Mouse (Mus musculus) CH12.LX (cell line): ENCODE measurements at regions not wholly inside any gene's neighbourhood (a gene's known extent, or its start where the extent isn't known, plus 50 kb on each side); places are given as distances from the start of the nearest gene placed in this dataset.
"Not testable (repeated sequence)": the region's sequence is repeated elsewhere in the genome, so short reads cannot be mapped to it uniquely, and the experiment has no call there.

ENCODE experiments used
- DNase-seq: peaks from one replicate; pipeline ENCODE4 v3.0.0-alpha.2; 2013; ENCODE audit errors: extremely low read depth
- H3K27ac ChIP-seq: 2 replicates; pipeline ENCODE4 v1.5.1; 2012; ENCODE audit warnings: low read depth, mild to moderate bottlenecking, control low read depth, moderate library complexity; ENCODE audit not compliant: insufficient read depth
- H3K27me3 ChIP-seq: replicated peaks from 2 replicates; pipeline ENCODE3; 2012; ENCODE audit warnings: inconsistent platforms
- H3K36me3 ChIP-seq, 2 experiments: replicated peaks in 1 of 2; 2 replicates each; pipeline versions ENCODE3 to v1.6.1; 2012; ENCODE audit warnings: inconsistent platforms in 1 of 2, low read length in 1 of 2, mild to moderate bottlenecking in 1 of 2, mixed read lengths in 1 of 2, moderate library complexity in 1 of 2; ENCODE audit not compliant: control insufficient read depth in 1 of 2, insufficient read depth in 1 of 2
- H3K4me1 ChIP-seq, 2 experiments: 2 replicates each; pipeline ENCODE4 v1.6.1; 2012; ENCODE audit warnings: inconsistent platforms in 1 of 2, moderate library complexity in 1 of 2; ENCODE audit not compliant: insufficient read depth in 2 of 2, control insufficient read depth in 1 of 2
- H3K4me2 ChIP-seq: 2 replicates; pipeline ENCODE4 v1.6.1; 2012; ENCODE audit warnings: low read depth, mild to moderate bottlenecking, control low read depth; ENCODE audit not compliant: poor library complexity, insufficient read depth, severe bottlenecking
- H3K4me3 ChIP-seq, 3 experiments: fragments of 150-350 bp in 1 of 3; sonication (generic) in 1 of 3; replicated peaks in 1 of 3; 2 replicates each; pipeline versions ENCODE3 to v1.5.1; 2011 to 2012; ENCODE audit warnings: low read depth in 2 of 3, low read length in 2 of 3, mild to moderate bottlenecking in 2 of 3, moderate library complexity in 2 of 3, control low read depth in 1 of 3, improper control_type of control experiment in 1 of 3, inconsistent platforms in 1 of 3, mixed read lengths in 1 of 3; ENCODE audit not compliant: poor library complexity in 1 of 3
- H3K79me2 ChIP-seq: replicated peaks from 2 replicates; pipeline ENCODE4 v1.6.1; 2012; ENCODE audit warnings: mild to moderate bottlenecking, moderate library complexity; ENCODE audit not compliant: control insufficient read depth, poor library complexity, insufficient read depth, severe bottlenecking; ENCODE audit errors: extremely low read depth
- H3K9ac ChIP-seq: 2 replicates; pipeline ENCODE4 v1.6.1; 2012; ENCODE audit warnings: low read depth, mild to moderate bottlenecking, control low read depth, moderate library complexity; ENCODE audit not compliant: insufficient read depth
- H3K9me3 ChIP-seq: replicated peaks from 2 replicates; pipeline ENCODE3; 2012; ENCODE audit warnings: low read length, inconsistent platforms, mixed read lengths
- CHD1 ChIP-seq: IDR thresholded peaks from 2 replicates; pipeline ENCODE4 v1.6.1; 2012; ENCODE audit warnings: low read depth, low read length, improper control_type of control experiment, inconsistent platforms
- CTCF ChIP-seq, 2 experiments: IDR thresholded peaks in 1 of 2; conservative IDR thresholded peaks in 1 of 2; 2 replicates each; pipeline ENCODE4 v1.5.1; 2011 to 2012; ENCODE audit warnings: low read depth in 2 of 2, low read length in 2 of 2, improper control_type of control experiment in 1 of 2, inconsistent platforms in 1 of 2, mild to moderate bottlenecking in 1 of 2, moderate library complexity in 1 of 2
- E2F4 ChIP-seq: IDR thresholded peaks from 2 replicates; pipeline ENCODE4 v1.6.1; 2011; ENCODE audit warnings: low read depth, low read length, improper control_type of control experiment; ENCODE audit not compliant: insufficient replicate concordance
- ELF1 ChIP-seq: IDR thresholded peaks from 2 replicates; pipeline ENCODE4 v1.6.1; 2014; ENCODE audit warnings: low read depth, mild to moderate bottlenecking, inconsistent platforms, low read length, improper control_type of control experiment
- EP300 ChIP-seq: IDR thresholded peaks from 2 replicates; pipeline ENCODE4 v1.6.1; 2011; ENCODE audit warnings: low read length, improper control_type of control experiment
- ETS1 ChIP-seq: conservative IDR thresholded peaks from 2 replicates; pipeline ENCODE4 v1.6.1; 2012; ENCODE audit warnings: low read depth, mild to moderate bottlenecking, inconsistent platforms, low read length, improper control_type of control experiment, moderate library complexity
- IRF4 ChIP-seq: IDR thresholded peaks from 2 replicates; pipeline ENCODE4 v1.6.1; 2014; ENCODE audit warnings: low read depth, mild to moderate bottlenecking, inconsistent platforms, low read length, improper control_type of control experiment
- JUND ChIP-seq: conservative IDR thresholded peaks from 2 replicates; pipeline ENCODE4 v1.6.1; 2011; ENCODE audit warnings: low read depth, low read length, improper control_type of control experiment
- KAT2A ChIP-seq: IDR thresholded peaks from 2 replicates; pipeline ENCODE4 v1.6.1; 2012; ENCODE audit warnings: low read length, improper control_type of control experiment, inconsistent platforms; ENCODE audit not compliant: insufficient replicate concordance
- MAX ChIP-seq: IDR thresholded peaks from 2 replicates; pipeline ENCODE4 v1.6.1; 2011; ENCODE audit warnings: low read length, improper control_type of control experiment
- MAZ ChIP-seq: IDR thresholded peaks from 2 replicates; pipeline ENCODE4 v1.6.1; 2012; ENCODE audit warnings: low read depth, mild to moderate bottlenecking, inconsistent platforms, low read length, improper control_type of control experiment, moderate library complexity
- MEF2A ChIP-seq: IDR thresholded peaks from 2 replicates; pipeline ENCODE4 v1.6.1; 2014; ENCODE audit warnings: low read depth, mild to moderate bottlenecking, inconsistent platforms, low read length, improper control_type of control experiment, borderline replicate concordance
- MXI1 ChIP-seq: IDR thresholded peaks from 2 replicates; pipeline ENCODE4 v1.6.1; 2011; ENCODE audit warnings: mild to moderate bottlenecking, low read depth, low read length, improper control_type of control experiment
- MYC ChIP-seq: IDR thresholded peaks from 2 replicates; pipeline ENCODE4 v1.6.1; 2011; ENCODE audit warnings: low read depth, mild to moderate bottlenecking, improper control_type of control experiment, low read length
- NELFE ChIP-seq: IDR thresholded peaks from 2 replicates; pipeline ENCODE4 v1.6.1; 2011; ENCODE audit warnings: low read depth, low read length, improper control_type of control experiment
- PAX5 ChIP-seq: IDR thresholded peaks from 2 replicates; pipeline ENCODE4 v1.6.1; 2012; ENCODE audit warnings: low read length, inconsistent platforms, mixed read lengths
- POLR2A ChIP-seq: IDR thresholded peaks from 2 replicates; pipeline ENCODE4 v1.6.1; 2011; ENCODE audit warnings: low read depth, mild to moderate bottlenecking, improper control_type of control experiment, low read length
- RAD21 ChIP-seq: IDR thresholded peaks from 2 replicates; pipeline ENCODE4 v1.6.1; 2011; ENCODE audit warnings: low read depth, mild to moderate bottlenecking, low read length, improper control_type of control experiment, moderate library complexity
- RCOR1 ChIP-seq: conservative IDR thresholded peaks from 2 replicates; pipeline ENCODE4 v1.6.1; 2012; ENCODE audit warnings: low read depth, mild to moderate bottlenecking, inconsistent platforms, low read length, improper control_type of control experiment
- SMC3 ChIP-seq: IDR thresholded peaks from 2 replicates; pipeline ENCODE4 v1.6.1; 2011; ENCODE audit warnings: low read depth, low read length, improper control_type of control experiment
- USF1 ChIP-seq: IDR thresholded peaks from 2 replicates; pipeline ENCODE4 v1.6.1; 2014; ENCODE audit warnings: low read depth, mild to moderate bottlenecking, inconsistent platforms, low read length, improper control_type of control experiment
- USF2 ChIP-seq: conservative IDR thresholded peaks from 2 replicates; pipeline ENCODE4 v1.6.1; 2011; ENCODE audit warnings: low read depth, low read length, improper control_type of control experiment
- ZC3H11A ChIP-seq: IDR thresholded peaks from 2 replicates; pipeline ENCODE4 v1.6.1; 2012; ENCODE audit warnings: low read depth, mild to moderate bottlenecking, inconsistent platforms, low read length, improper control_type of control experiment
- dilution Hi-C: fragments of 300-500 bp; cut with MboI; formaldehyde crosslinking; loops from 2 replicates; pipeline ENCODE4 v1.14.3; 2020; ENCODE audit warnings: low sequenced_read_pairs; ENCODE audit not compliant: extremely low pct_unique_long_range_greater_than_20kb, extremely low pct_ligation_motif_present
- in situ Hi-C: fragments of 300-500 bp; cut with MboI; formaldehyde crosslinking; loops from 3 replicates; pipeline ENCODE4 v1.14.3; 2019; ENCODE audit warnings: low sequenced_read_pairs, low pct_ligation_motif_present, low pct_unique_long_range_greater_than_20kb, mixed read lengths

DNA sequence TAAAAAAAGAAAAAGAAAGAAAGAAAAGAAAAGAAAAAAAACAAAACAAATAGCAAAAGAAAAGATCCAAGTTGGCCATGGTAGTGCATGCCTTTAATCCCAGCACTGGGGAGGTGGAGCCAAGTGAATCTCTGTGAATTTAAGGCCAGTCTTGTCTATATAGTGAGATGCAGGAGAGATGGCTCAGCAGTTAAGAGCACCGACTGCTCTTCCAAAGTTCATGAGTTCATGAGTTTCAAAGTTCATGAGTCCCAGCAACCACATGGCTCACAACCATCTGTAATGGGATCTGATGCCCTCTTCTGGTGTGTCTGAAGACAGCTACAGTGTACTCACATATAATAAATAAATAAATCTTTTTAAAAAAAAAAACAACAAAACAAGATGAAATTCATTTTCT is 130.3 kb downstream of the Zfp36l1 start:
- H3K27ac ChIP-seq, H3K4me2 ChIP-seq, H3K36me3 ChIP-seq, H3K79me2 ChIP-seq, DNase-seq, H3K4me3 ChIP-seq, H3K27me3 ChIP-seq, dilution Hi-C loops, in situ Hi-C loops, H3K9ac ChIP-seq, H3K9me3 ChIP-seq: not testable (repeated sequence)
- H3K4me1 ChIP-seq: peaks cover 7 to 64% of the 10 kb centered on the region in 2 experiments; a peak in 3 of 4 replicates
- peak; percentile 80 for TF ChIP-seq MYC
- TF ChIP-seq SMC3: peak; percentile 40
- peak; percentile 60 for TF ChIP-seq MAX
- TF ChIP-seq CTCF (conservative IDR thresholded peaks at IDR 0.05 in 1 of 2, IDR thresholded peaks at IDR 0.05 in 1 of 2; ENCODE audit: low read depth in 2 of 2, low read length in 2 of 2): peak in 1 of 2 experiments; percentile 40; a peak in 2 of 4 replicates
- TF ChIP-seq JUND: 0 out of 2 replicates have a peak, but pooled peaks have one; percentile 20
- TF ChIP-seq RAD21: peak; percentile 28
- 0 out of 2 replicates have a peak, but pooled peaks have one; percentile 17 for TF ChIP-seq MXI1

GRCm38 (mm10) chr12:79980711-79981110 is 132.1 kb downstream of the Zfp36l1 start:
- H3K4me2 ChIP-seq: no peak overlapping the region
- no peaks in the 10 kb centered on the region for H3K79me2 ChIP-seq
- dilution Hi-C loops (no loop called here), in situ Hi-C loops (no loop called here)
- no peak overlapping the region for H3K9ac ChIP-seq
- no peak for DNase-seq
- H3K36me3 ChIP-seq: no peaks in the 10 kb centered on the region
- H3K9me3 ChIP-seq: peaks cover 5% of the 10 kb centered on the region
- H3K27ac ChIP-seq: no peak overlapping the region
- H3K27me3 ChIP-seq: no peaks in the 10 kb centered on the region
- TF ChIP-seq MEF2A (no peak), EP300 (no peak), MXI1 (no peak), ZC3H11A (no peak), USF2 (no peak), IRF4 (no peak), RCOR1 (no peak), ELF1 (no peak), NELFE (no peak), MAZ (no peak), POLR2A (no peak), RAD21 (no peak), ETS1 (no peak), JUND (no peak), PAX5 (no peak), USF1 (no peak), CTCF (conservative IDR thresholded peaks at IDR 0.05 in 1 of 2, IDR thresholded peaks at IDR 0.05 in 1 of 2; ENCODE audit: low read depth in 2 of 2, low read length in 2 of 2) (no peak), E2F4 (no peak), KAT2A (no peak), CHD1 (no peak)
- H3K4me3 ChIP-seq: no peak overlapping the region
- H3K4me1 ChIP-seq: peaks cover 7 to 62% of the 10 kb centered on the region in 2 experiments; a peak in 3 of 4 replicates
